Mouse (Mus musculus) right cerebral cortex, postnatal 10 days (tissue): ENCODE data around the gene Fmc1.
A peak's percentile ranks its signal among the peaks of the same experiment; 100 is the strongest.
"Not testable (repeated sequence)": the region's sequence is repeated elsewhere in the genome, so short reads cannot be mapped to it uniquely, and the experiment has no call there.

ENCODE experiments used
- DNase-seq, 2 experiments: peaks; one replicate each; pipeline ENCODE4 v3.0.0; 2021; ENCODE audit warnings: low spot score in 2 of 2

The Fmc1 gene

GRCm38 (mm10) chr6:38533428-38534405 is at the start of gene Fmc1:
Fmc1 (plus strand) TSS chr6:38533502.
- DNase-seq = peak; percentile 99 to 100

GRCm38 (mm10) chr6:38492550-38492949 is 40.8 kb upstream of the Fmc1 start:
- peak in 1 of 2 experiments; percentile 32 for DNase-seq

- DNase-seq = no peak
Measured at GRCm38 (mm10) chr6:38495641-38496040, 37.7 kb upstream of the Fmc1 start.

- DNase-seq = no peak
Measured at GRCm38 (mm10) chr6:38512096-38512495, 21.2 kb upstream of the Fmc1 start.

GRCm38 (mm10) chr6:38512830-38513229 is 20.5 kb upstream of the Fmc1 start:
- no peak for DNase-seq

GRCm38 (mm10) chr6:38515201-38515600 is 18.1 kb upstream of the Fmc1 start:
- DNase-seq = no peak

GRCm38 (mm10) chr6:38523851-38524250 is 9.5 kb upstream of the Fmc1 start:
- no peak for DNase-seq

GRCm38 (mm10) chr6:38531211-38531820 is 2.0 kb upstream of the Fmc1 start:
- no peak for DNase-seq

GRCm38 (mm10) chr6:38532500-38533420 is 542 bp upstream of the Fmc1 start:
- peak in 1 of 2 experiments; percentile 56 for DNase-seq

GRCm38 (mm10) chr6:38534640-38535365 is 1.5 kb downstream of the Fmc1 start:
- peak; percentile 94 to 98 for DNase-seq

GRCm38 (mm10) chr6:38535366-38535690 is 2.0 kb downstream of the Fmc1 start:
- DNase-seq = no peak

GRCm38 (mm10) chr6:38535788-38536187 is 2.5 kb downstream of the Fmc1 start:
- no peak for DNase-seq

- DNase-seq = not testable (repeated sequence)
Measured at GRCm38 (mm10) chr6:38544141-38544540, 10.8 kb downstream of the Fmc1 start.

GRCm38 (mm10) chr6:38547005-38547404 is 13.7 kb downstream of the Fmc1 start:
- not testable (repeated sequence) for DNase-seq

- no peak for DNase-seq
Measured at GRCm38 (mm10) chr6:38547707-38548106, 14.4 kb downstream of the Fmc1 start.

GRCm38 (mm10) chr6:38548595-38548994 is 15.3 kb downstream of the Fmc1 start:
- DNase-seq = not testable (repeated sequence)

GRCm38 (mm10) chr6:38549840-38550239 is 16.5 kb downstream of the Fmc1 start:
- DNase-seq = not testable (repeated sequence)

- peak; percentile 73 to 77 for DNase-seq
Measured at GRCm38 (mm10) chr6:38550250-38551061, 17.2 kb downstream of the Fmc1 start.

- peak; percentile 98 to 99 for DNase-seq
Measured at GRCm38 (mm10) chr6:38551062-38551988, 18.0 kb downstream of the Fmc1 start, which contains the start of gene Luc7l2. Luc7l2 (plus strand) TSS chr6:38551334.
